Mouse (Mus musculus): ENCODE results near the gene Ppp2r3a.
A peak's percentile ranks its signal among the peaks of the same experiment; 100 is the strongest.

DNA sequence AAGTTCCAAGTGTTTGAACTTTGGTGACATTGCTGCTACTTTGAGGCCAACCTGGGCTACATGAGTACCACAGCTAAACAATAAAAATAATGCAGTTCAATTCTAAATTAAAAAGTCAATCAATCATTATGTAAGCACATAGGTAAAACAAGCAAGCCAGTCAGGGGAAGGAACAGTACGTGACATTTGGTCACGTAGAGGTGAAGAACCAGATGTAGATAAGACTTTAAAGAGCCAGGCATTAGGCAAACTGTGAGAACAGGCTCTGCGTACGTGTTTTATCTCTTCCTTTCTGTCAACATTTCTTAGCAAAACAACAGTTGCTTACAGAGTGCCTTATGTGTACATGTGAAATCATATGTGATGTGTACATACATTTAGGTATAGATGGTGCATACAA, 946 bp upstream of the Ppp2r3a start:
- TF ChIP-seq POLR2A (IDR thresholded peaks at IDR 0.05; ENCODE audit: control insufficient read depth in 1 of 2, insufficient read depth in 1 of 2, low read depth in 1 of 2, low read length in 2 of 2, poor library complexity in 1 of 2) (no peak), EP300 (IDR thresholded peaks at IDR 0.05; ENCODE audit: low read depth in 1 of 2, low read length in 2 of 2) (no peak), CTCF (IDR thresholded peaks at IDR 0.05 in 2 of 3, conservative IDR thresholded peaks at IDR 0.05 in 1 of 3; ENCODE audit: control insufficient read depth in 1 of 3, insufficient read depth in 1 of 3, low read depth in 2 of 3, low read length in 3 of 3, poor library complexity in 1 of 3, severe bottlenecking in 1 of 3) (no peak), BHLHE40 (IDR thresholded peaks at IDR 0.05; ENCODE audit: borderline replicate concordance, low read depth, low read length) (no peak), GATA1 (IDR thresholded peaks at IDR 0.05; ENCODE audit: low read depth, low read length) (peak; percentile 62), ZMIZ1 (IDR thresholded peaks at IDR 0.05; ENCODE audit: low read depth, low read length) (no peak), RAD21 (IDR thresholded peaks at IDR 0.05; ENCODE audit: low read depth, low read length) (no peak), RCOR1 (IDR thresholded peaks at IDR 0.05; ENCODE audit: low read depth, low read length) (no peak), JUND (IDR thresholded peaks at IDR 0.05; ENCODE audit: low read depth, low read length) (no peak), KAT2A (conservative IDR thresholded peaks at IDR 0.05; ENCODE audit: low read depth, low read length) (no peak)
